Mouse (Mus musculus) left cerebral cortex, adult 9 months (tissue): ENCODE results near the gene Chchd3.
A peak's percentile ranks its signal among the peaks of the same experiment; 100 is the strongest.

Experiments
- DNase-seq, 2 experiments: peaks; one replicate each; pipeline ENCODE4 v3.0.0; 2022; ENCODE audit warnings: low spot score in 2 of 2

The Chchd3 gene

DNA sequence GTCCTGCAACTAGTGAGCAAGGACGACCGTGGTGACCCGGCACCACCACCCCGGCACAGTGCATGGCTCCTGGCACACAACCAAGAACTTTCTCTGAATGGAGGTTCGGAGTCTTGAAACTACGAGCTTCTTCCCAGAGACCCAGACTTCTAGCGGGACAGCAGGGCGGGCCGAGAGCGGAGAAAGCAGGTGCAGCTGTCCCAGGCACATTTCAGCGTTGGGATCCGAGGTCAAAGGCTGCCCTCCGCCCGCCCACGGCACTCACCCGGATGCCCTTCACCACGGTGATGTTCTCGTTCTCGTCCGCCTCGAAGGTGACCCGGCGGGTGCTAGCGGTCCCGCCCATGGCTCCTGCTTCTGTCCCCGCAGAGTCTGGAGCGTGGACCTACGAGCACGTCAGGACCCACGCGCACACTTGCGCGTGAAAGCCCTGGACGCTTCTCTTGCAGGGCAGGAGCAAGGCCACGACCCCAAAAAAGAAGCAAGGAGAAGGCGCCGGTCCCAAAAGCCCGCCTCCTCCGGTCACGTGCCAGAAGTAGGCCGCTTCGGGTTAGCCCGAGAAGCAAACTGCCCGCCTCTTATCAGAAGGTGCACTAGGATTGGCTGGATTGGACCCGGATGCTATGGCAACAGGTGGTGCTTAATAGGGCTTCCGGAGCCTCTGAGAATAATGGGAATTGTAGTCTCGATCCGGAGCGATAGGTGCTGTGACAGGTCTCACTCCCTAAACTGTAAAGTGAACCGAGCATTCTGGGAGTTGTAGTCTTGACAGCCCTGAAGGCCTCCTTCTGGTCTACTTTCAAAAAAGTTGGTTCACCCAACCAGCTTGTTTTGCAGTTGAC, at the start of gene Chchd3:
Gene Chchd3, minus strand, starts transcription at position 526 of the 842 bp plus-strand sequence.
- DNase-seq: peak; percentile 97 to 99

DNA sequence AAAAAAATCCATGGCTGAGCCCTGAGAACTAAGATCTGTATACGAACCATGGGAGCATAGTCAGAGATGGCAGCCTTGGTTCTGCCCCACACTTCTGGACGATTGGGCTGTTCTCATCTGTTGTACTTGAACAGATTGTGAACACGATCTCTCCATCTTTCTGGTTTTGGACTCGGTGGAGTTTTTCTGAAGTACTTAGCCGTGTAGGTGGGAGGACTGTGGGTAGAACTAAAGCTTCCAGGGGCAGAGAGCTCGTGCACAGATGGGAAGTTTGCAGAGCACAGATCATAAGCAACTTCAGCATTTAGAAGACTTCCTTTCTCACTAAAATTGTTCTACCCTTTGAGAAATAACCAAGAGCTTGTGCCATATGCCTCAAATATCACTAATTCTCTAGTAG, 44.6 kb upstream of the Chchd3 start:
- peak; percentile 28 to 57 for DNase-seq

DNA sequence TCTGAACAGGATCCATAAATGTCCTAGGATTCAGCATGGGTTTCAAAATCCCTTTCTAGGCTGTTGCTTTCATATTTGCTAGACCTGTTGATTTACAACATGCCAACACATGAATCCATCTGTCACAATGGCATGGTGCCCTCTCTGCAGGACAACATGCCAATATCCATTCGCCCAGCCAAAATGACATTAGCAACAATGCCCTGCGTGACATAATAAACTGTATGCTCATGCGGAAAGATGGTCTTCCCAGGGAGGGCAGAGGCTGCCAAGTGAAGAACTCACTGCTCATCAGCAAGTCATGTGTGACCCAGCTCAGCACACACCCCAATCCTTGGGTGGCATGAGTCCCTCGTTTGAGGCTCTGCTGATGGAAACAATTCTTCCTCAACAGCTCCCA, 38.8 kb upstream of the Chchd3 start:
- no peak for DNase-seq

DNA sequence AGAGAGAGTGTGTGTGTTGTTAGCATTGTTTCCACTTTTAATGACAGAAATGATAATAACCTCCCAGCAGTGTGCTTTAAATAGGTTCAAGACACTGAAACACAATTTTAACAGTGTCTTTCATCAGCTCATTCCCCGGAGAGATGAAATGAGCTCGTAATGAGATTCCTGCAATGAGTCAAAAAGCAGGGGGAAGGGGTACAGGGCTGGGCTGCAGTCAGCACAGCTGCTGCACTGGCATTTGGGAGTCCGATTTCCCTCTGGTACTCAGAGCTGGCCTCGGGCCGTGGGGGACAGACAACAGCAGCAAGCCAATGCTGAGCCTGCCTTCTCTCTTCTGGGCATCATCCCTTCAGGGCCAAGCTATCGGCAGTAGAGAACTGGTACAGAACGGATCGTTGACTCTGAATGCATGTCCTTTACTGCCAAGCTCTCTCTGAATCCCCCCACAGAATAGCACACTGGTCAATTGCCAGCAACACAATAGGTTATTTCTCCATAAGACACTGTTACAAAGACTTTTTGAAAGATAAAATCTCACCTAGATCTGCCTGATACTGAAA, 34.7 kb upstream of the Chchd3 start:
- no peak for DNase-seq

DNA sequence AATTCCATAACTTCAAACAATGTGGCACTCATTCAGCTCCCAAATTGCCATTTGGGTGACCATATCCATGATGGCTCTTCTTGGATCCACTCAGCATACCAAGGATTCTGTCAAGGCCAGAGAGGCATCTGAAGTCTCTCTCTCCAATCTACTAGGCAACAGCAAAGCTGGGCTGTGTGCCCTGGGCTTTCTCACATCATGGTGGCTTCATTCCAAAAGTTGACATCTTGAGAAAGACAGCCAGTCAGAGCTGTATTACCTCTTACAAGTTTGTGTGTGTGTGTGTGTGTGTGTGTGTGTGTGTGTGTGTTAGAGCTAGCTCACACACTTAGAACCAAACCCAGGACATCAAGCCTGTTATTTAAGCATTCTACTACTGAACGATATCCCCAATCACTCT, 20.1 kb upstream of the Chchd3 start:
- no peak for DNase-seq

DNA sequence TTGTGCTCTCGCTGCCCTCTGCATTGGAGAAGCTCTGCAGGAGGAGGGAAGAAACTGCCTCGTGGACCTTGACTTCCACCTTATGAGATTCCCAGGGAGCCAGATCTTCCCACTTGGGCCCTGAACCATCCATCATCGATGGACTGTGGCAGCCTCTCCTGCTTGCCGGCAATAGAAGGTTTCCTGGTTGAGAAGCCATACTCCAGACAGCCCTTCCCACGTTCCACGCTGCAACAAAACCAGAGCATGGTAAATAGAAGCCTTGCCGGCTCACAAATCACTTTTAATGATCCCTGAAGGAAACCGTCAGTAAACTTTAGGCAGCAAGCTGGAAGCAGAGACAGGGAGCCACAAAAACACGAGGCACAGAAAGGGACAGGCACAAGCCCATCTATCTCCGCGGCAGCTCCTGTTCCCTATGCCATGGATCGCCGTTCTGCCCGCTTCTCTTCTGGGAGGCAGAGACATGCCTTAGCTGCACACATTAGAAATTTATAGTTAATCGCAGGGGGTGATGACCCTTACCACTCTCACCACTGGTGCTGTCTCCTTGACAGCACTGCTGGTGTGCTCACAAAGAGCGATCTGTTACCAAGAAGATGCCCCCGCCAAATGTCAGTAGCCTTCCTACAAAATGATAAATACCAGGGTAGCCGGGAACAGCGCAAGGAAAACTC, 18.3 kb upstream of the Chchd3 start:
- DNase-seq: no peak

DNA sequence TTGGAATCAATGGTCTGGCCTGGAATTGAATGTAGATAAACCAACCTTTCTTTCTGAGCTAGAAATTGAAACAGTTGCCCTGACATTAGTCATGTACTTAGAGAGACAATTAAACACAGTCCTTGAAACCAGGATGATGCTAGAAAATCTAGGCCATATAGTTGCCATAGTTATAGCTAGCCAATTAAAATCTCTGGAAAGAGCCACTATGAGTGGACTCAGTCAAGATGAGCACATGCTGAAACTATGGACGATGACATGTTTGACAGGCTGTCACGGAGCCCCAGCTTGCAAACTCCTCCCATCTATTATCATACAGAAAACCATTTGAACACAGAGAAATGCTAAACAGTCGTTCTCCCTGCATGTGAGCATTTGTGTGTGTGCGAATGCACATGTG, 6.4 kb upstream of the Chchd3 start:
- no peak for DNase-seq

DNA sequence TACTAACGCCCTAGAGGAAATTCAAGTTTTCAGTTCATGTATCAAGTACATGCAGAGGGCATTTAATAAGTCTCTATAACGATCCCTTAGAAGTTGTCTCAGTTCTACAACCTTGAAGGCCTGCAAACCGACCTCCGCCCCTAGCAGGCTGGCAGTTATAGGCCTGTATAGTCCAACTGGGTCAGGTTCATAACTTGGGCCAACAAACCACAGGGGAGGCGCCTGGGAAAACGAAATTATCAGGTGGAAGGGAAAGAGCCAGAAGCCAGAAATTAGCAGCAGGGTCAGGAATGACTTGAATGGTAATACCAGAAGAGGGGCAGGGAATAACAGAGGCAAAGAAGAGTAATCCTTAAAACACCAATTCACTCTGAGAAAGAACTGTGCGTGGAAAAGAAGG, 784 bp downstream of the Chchd3 start:
- no peak for DNase-seq

DNA sequence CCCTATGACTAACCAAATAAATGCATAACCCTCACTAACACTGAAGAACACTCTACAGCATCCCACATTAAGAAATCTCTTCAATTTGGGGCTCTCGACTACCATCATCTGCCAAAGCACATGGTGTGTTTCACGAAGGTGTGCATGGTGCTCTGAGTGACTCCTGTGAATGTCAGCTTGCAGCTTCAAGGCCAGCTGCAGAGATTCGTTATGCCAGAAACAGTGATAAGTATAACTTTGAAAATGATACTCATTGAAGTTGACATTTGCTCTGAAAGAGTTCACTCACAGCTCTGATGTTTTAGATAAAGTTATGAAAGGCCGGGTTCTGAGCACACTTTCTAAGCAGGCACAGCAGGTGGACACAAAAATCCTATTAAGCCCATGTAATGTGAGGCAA, 3.7 kb downstream of the Chchd3 start:
- DNase-seq: no peak

DNA sequence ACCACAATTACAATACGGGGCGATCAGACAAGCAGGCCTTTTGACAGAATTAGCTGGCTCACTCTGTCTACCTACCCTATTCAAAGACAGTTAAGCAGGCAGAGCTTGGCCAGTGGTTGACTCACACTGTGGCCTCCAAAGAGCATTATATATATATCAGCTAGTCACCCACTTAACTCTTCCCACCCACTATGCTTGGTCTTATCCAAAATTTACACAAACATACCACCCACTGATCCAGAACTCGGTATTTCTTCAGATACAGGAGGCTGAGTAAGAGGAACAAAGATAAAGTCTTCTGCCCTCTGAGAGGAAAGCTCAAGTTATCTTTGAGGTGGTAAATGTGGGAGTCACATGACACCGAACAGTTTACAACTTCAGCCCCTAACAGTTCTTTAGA, 4.4 kb downstream of the Chchd3 start:
- no peak for DNase-seq

DNA sequence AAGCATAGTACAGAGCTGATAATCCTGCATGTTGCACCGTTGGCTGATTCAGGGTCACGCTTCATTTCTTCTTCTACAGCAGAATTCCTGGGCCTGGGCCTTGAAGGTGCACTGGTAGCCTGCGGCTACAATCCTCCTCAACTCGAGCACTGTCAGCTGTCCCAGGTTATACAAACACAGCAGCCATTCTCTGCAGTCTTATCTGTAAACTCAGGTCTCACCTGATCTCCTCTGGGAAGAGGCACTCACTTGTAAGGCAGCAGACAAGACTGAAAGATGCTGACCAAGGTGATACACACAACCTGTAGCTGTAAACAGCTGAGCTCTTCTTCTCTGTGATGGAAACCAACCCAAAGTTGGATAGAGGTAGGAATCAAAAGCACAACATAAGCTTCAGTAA, 5.1 kb downstream of the Chchd3 start:
- no peak for DNase-seq

DNA sequence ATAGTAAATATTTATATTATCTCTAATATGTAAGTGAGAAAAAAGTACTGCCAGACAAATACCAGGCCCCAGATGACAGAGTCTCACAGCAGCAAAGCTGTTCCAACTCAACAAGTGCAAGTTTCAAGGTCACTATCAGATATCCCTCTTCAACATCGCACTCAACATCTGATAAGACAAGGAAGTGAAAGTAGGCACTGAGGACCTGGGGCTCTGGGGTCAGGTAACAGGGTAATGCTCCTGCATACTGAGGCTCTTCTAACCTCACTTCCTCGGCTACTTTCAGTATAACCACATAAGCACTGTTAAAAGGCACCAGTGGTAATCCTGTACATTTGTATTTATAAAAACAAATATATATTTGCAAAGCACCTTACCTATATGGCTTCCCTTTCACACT, 8.4 kb downstream of the Chchd3 start:
- no peak for DNase-seq

DNA sequence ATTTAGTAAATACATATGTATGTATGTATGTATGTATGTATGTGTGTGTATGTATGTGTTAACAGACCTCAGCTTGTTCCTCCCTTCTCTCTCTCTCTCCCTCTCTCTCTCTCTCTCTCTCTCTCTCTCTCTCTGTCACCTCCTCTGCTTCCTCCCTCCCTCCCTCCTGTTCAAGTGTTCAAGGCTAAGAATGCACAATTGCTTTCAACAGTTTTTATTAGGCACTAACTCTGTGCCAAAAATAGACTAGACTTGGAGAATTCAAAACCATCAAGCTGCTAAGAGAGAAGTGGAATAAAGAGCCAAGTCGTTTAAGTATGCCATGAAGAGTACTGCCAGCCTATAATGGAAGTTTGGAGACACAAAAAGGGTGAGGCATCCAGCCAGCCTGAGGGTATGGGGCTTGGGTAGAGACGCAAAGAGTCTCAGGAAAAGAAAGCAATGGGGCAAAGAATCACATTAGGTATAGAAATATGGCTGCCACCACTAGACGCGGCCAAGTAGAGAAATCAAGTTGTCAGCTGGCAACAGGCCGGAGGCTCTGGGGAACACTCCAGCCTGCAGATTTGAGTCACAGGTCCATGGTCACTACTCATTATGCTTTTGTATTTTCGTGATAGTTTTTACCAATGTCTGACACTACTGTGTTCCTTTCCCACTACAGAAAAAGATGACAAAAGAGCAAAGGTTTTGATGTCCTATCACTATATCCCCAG, 10.2 kb downstream of the Chchd3 start:
- DNase-seq: no peak

DNA sequence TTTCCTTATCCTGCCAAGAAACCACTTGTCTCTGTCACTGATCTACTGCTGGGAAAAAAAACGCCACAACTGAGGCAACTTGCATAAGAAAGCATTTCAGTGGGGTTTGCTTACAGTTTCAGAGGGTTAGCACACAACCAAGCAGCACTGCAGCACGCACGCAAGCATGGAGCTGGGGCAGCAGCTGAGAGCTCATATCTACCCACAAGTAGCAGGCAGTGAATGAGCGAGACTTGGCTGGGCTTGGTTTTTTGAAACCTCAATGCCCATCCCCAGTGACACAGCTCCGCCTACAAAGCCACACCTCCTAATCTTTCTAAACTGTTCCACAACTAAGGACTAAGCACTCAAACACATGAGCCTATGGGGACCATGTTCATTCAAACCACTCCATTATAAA, 16.6 kb downstream of the Chchd3 start:
- no peak for DNase-seq

DNA sequence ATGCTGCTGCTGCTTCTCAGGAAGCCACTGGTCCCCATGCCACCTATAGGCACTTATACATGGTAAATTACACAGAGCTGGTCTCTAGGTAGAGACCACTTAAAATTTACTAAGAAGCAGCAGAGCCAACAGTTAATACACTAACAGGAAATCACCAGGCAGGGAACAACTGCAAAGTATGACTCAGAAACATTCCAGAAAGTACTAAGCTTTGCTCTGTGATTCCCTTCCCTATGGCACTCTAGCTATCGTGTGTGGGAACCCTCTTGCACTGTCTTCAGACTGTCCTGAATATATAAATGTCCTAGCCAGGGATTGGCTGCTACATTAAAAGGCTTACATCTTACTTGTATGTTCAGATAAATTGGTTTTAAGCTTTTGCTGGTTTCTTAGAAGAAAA, 17.2 kb downstream of the Chchd3 start:
- DNase-seq: no peak

DNA sequence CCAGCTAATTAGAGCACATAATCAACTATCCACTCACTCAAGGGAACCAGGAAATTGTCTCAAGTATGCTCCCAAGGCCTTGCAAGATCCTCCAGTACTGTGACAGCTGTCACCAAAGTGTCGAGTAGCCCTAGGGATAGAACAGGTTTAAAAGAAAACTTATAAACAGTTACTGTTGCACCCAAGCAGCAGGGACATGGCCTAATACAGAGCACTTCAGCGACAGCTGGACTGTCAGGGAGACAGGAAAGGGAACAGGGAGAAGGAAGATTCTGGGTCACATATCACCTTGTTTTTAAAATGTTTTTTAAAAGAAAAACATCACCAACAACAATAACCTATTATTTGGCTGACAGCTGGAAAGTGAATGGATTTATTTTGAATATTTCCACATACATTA, 18.1 kb downstream of the Chchd3 start:
- no peak for DNase-seq

DNA sequence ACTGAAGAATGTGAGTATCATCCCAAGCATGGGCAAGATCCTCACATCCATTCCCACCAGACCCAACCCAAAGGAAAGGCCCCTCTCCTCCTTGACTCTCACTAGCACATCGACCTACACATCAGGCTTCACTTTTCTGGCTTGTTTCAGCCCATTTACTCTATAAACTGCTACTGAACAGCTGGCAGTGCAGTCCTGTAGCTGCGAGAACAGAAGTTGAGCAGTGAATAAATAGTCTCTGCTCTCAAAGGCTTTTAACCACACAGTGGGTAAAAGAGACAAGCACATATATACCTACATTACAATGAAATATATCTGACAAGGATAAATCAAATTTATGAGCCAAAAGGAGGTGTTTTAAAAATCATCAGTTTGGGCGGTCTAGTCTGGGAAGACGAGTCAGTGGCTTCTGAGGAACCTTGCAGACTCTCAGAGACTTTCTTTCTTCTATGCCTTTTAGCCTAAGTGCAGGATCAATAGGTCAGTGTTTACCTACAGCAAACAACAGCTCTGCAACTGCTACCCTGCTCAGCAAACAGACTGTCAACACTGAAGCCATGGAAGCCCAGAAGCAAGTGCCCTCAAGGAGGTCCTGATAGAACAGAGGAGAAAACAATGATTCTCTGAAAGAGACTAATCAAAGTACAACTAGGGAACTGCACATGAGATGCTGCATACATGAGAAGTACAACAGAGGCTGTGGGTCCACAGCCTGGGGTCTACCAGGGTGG, 19.5 kb downstream of the Chchd3 start:
- no peak for DNase-seq

DNA sequence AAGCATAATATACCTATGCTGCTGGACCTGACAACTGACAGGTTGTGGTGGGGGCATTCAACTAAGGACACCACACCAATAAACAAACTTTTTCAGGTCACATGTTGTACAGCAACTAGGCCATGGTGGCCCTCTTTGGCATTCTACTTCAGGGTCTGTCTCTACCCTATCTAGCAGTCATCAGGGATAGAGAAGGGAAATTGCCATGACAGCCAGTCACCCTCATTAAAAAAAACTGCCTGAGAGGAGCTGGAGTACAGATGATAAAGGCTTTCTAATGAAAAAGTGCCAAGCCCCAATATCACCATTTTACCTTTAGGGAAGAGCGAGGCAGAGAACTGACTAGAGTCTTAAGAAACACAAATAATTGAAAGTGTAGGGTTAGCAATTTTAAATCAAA, 27.5 kb downstream of the Chchd3 start:
- no peak for DNase-seq

DNA sequence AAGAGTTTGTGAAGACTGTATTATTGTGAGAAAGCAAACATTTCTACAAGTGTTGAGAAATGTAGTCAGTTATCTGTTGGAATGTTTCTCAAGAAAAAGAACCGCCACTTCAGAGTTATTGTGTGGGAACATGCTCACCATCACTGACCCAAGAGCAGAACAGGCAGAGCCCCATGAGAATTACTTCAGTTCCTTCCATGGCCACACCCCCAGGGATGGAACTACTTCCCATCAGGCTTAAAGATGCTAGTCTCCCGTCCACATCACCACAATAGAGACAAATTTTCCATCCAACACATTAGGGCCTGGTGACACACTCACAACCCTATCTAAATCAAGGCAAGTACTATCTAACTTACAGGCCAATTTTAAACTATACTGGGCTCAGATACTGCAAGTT, 28.4 kb downstream of the Chchd3 start:
- no peak for DNase-seq

DNA sequence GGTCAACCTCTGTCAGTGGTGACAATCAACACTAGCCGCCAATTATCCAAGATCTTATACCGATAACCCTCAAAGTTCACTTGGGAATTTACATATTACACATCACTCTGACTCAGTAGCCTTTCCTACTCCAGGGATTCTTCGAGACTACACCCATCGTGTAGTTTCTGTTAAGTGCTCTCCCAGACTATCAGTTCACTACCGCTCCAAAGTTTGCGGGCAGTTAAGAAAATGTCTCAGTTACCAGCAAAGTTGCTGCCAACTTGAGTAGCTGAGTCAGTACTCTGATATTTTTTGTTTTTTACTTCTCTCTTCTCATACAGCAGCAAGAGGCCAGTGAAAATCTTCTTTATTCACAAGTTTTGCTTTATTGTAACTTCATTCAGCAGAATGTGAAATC, 31.8 kb downstream of the Chchd3 start:
- DNase-seq: no peak

DNA sequence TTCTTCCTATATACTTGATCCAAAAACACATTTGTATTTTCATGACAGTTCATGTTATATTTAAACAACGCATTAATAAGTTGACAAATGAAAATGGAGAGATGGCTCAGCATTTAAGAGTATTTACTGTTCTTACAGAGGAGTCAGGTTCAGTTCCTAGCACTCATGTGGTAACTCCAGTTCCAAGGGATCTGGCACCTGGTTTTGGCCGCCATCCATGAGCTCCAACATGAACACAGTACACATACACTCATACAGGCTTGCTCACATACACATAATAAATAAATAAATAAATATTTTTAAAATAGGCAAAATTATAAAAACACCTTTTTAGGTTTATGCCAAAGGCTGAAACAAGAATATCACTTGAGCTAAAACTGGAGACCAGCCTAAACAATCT, 35.0 kb downstream of the Chchd3 start:
- no peak for DNase-seq

DNA sequence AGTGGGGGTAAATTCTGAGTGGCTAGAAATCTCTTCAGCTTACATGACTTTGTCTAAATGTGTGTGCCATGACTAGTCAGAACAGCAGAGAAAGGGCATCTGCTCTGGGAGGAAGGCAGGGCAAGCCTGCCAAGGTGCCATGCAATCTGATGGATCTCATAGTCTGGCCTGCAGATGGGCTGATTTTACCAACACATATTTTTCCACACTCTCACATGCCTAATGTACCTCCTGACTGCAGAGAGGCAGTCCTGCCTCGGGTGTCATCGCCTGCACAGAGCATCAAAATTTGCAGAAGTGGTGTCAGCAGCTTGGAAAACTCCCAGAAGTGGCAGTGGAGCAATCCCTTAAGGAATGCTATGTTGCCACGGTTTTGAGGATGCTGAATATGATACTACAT, 55.5 kb downstream of the Chchd3 start:
- DNase-seq: no peak
